Mouse (Mus musculus): Measurements from ENCODE around the gene Cd164l2.

DNA sequence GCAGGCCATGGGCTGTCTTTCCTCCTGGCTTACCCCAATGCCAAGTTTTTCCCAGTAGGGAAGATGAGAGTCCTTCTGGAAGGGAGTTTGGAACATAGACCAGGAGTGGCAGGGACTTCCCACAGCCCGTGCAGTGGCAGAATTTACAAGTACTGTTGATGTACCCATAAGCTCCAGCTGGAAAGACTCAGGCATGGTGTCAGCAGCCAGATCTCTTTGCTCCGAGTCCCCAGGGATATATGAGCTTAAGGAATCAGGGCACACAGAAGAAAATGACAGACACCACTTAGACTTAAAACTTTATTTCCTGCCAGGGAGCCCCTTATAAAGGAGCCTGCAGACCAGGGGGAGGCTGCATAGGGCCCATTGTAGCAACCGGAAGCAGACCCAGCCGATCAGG lies 53.8 kb downstream of the Cd164l2 start:
- TF ChIP-seq CTCF (IDR thresholded peaks at IDR 0.05; ENCODE audit: control insufficient read depth, insufficient read depth, insufficient replicate concordance, low read depth, low read length), result no peak
- TF ChIP-seq POLR2A (IDR thresholded peaks at IDR 0.05; ENCODE audit: control insufficient read depth, low read depth, low read length), result no peak

Data from testis, adult 2 months (tissue).